Mouse (Mus musculus) urinary bladder, postnatal 14 days (tissue): ENCODE measurements around the gene Trim47.
A peak's percentile ranks its signal among the peaks of the same experiment; 100 is the strongest.
"Not testable (repeated sequence)": the region's sequence is repeated elsewhere in the genome, so short reads cannot be mapped to it uniquely, and the experiment has no call there.

ENCODE experiments used
- DNase-seq: peaks from one replicate; pipeline ENCODE4 v3.0.0; 2021; ENCODE audit warnings: low spot score

Trim47 gene

DNA sequence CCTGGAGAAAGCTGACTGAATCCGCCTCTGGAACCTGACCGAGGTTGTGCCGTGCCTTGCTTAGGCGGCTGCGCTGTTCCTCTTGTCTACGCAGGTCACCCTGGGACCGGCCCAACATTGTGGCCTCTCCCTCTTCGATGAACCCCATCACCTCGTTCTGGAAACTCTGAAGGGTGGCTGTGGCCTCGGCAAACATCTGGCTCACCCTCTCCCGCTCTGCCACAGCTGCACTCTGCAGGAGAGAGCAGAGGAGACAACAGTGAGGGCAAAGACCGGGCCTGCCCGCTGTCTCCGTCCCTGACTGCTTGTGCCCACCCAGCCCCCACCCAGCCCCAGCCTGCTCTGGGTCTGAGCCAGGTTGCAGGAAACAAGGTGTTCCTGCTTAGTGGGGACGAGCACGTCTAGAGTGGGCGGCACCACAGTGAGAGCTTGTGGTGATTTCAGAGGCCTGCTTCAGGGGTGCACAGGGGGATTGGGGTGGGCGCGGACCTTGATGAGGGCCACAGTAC lies 19.2 kb downstream of the Trim47 start:
- no peak for DNase-seq

- no peak for DNase-seq
Measured at GRCm38 (mm10) chr11:116106963-116107776, 19.8 kb downstream of the Trim47 start.

DNA sequence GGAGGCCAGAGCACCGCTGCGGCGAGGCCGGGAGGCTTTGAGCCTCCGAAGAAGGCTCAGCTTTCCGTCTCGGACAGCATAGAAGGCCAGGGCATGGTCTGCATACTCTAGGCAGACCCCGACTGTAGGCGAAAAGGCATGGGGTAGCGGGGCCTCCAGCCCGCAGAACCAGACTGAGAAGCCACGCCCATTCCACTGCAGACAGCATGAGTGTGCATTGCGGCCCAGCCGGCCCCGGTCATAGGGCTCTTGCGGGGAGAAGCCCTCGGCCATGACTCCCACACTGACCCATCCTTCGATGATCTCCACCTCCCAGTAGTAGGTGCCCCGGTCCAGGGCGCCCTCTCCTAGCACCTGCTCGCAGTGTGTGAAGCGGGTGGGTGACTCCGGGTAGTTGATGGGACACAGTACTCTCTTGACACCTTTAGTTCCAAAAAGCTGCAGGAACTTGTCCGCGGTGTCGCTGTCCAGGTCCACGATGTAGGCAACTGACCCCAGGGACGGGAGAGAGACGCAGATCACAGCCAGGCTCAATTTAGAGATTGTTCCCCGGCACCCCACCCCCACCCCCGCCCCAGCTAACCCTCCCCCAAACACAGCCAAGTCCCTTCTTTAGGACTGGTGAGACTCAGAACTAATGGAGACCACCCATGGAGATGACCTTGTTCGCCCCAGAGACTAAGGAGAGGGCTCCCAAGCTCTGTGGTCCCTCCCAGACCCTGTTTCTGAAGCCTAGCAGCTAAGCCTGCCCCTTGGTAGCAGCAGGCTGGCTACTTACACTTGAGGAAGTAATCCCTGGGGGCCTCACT lies 20.7 kb downstream of the Trim47 start:
- no peak for DNase-seq

- DNase-seq = no peak
Measured at GRCm38 (mm10) chr11:116105065-116105464, 21.9 kb downstream of the Trim47 start.

DNA sequence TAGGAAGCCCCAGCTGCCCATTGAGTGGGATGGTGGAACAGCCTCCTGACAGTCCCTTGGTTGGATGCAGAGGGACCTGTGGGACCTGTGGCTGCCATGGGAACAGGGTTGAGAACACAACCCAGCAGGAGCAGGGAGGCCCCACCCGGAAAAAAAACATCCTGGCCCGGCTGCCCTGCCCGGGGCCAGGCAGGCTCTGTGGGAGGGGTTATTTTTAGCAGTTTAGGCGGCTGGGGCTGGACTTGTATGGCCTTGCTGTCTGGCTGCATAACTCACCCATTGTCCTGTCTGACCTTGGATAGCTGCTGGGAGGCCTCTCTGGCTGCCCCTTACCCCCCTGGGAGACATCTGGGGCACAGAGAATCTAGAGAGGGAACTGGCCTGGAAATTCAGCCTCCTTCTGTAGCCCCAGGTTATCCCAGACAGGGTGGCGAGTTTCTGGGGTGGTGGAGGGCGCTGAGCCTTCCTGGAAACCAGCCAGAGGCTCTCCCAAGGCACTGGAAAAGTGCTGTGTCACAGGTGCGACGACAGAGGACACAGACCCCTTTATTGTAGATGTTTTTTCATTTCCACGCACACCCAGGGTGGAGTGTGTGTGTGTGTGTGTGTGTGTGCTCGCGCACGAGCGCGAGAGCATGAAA lies 22.9 kb downstream of the Trim47 start:
- peak; percentile 69 for DNase-seq

DNA sequence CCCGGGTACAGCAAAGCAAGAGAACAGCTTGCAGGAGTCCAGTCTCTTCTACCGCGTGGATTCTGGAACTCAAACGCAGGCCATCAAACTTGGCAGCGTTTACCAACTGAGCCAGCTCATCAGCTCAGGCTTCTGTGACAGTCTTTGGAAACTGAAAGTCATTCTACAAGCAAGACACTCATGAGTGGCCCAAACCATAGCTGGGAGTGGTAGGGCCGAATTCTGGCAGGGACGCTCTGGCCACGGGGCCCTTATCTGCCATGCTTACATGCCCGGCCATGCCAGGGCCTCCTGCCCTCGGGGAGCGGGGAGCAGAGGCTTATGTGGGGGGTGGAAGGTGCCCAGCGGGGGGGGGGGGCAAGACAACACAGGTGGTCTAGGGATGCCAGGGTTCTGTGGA lies 23.4 kb downstream of the Trim47 start:
- DNase-seq = no peak

DNA sequence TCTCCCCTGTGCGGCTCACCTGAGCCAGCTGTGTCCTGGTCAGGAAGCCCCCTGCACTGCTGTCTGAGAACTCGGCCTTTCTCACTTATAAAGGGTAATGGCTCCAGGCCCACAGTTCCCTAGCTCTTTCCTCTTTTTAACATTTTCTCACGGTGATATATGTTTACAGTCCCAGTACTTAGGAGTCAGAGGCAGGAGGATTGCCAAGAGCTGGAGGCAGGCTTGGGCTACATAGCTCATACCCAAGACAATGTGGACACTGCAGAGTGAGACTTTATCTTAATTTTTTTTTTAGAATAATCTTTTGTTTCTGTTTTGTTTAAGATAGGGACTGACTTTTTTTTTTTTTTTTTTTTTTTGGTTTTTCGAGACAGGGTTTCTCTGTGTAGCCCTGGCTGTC lies 24.5 kb downstream of the Trim47 start:
- no peak for DNase-seq

- peak; percentile 63 for DNase-seq
Measured at GRCm38 (mm10) chr11:116101931-116102381, 25.1 kb downstream of the Trim47 start.

DNA sequence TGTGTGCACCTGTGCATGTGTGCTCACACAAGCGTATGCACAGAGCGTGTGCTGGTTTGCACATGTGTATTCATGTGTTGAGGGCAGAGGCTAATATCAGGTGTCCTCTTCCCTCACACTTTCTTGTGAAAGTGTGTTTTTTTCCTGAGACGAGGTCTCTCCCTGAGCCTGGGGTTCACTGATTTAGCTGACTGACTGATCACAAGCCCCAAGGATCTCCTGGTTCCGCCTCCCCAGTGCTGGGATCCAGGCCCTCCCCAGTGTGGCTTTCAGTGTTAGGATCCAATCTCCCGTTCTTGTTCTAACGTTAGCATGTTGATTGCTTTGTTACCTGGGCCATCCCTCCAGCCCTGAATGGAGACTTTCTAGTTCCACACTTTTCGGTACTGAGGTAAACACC lies 26.2 kb downstream of the Trim47 start:
- no peak for DNase-seq

DNA sequence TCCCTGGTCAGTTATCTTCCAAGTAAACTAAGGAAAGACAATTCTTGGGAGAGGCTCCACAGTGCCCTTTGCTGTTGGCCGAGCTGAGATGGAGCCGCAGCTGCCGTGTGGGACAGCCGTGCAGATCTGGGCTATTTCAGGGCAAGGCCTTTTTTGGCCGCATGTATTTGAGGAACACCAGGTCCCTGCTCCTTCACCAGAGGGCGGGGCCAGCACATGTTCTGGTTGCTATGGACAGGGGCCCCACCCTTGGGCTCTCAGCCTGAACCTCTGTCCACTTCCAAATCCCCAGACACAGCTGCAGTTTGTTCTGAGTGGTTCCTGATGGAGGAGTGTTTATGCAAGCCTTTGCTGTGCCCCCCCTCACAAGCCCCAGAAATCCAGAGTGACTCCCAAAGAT lies 26.6 kb downstream of the Trim47 start:
- DNase-seq = peak; percentile 81

- no peak for DNase-seq
Measured at GRCm38 (mm10) chr11:116099462-116099861, 27.5 kb downstream of the Trim47 start.

DNA sequence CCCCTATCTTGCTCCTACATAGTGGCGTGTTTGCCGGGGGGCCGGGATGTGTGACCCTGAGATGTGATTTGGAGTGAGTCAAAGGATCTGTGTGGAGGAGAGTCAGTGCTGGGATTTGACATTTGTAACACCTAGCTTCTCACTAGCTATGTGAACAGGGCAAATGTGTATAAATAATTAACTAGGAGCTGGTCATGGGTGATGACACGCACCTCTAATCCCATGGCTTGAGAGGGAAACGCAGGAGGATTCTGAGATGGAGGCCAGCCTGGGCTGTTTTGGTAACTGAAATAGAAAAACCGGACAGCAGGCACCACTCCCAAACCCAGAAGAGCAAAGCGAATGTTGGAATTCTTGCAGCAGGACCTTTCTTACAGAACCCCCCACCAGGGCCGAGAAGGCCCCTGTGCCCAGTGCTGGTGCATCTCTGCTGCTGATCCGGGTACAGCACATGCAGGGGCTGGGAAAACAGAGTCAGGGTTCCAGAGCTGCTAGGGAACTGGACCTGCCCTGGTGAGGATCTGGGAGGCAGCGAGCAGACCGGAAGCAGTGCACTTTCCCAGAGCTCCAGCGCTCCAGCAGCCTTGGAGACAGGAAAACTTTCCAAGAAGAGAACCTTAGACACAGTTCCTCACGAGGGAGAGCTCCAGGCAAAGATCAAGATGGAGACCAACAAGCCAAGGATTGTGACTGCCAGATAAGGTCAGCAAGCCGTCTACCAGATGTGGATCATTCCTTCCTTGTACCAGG lies 28.1 kb downstream of the Trim47 start:
- DNase-seq = no peak

DNA sequence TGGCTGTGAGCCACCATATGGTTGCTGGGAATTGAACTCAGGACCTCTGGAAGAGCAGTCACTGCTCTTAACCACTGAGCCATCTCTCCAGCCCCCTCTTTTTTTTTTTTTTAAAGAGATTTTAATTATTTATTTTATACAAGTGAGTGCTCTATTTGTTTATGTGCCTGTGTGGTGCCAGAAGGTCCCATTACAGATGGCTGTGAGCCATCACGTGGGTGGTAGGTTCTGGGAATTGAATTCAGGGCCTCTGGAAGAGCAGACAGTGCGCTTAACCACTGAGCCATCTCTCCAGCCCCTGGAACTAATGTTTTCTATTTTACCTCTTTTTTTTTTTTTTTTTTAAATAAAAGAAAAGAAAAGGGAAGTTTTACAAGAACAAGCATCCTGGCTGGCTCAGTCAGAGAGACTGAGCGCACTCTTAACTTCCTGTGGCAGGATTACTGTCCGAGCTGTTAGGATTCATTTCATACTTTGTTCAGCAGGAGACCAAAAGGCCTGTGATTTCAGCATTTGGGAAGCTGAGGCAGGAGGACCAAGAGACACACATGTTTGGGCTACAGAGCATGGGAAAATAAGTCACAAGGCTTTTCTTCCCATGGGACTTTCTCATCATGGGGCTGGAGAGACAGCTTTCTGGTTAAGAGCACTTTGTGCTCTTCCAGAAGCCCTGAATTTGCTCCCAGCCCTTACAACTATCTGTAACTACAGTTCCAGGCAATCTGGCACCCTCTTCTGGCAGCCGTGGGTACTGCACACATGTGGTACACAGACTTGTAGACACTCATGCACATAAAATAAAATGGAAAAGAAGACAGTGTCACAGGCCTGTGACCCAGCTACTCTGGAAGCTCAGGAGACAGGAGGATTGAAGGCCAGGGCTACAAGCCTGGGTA lies 30.5 kb downstream of the Trim47 start:
- no peak for DNase-seq

GRCm38 (mm10) chr11:116095573-116095972 lies 31.4 kb downstream of the Trim47 start:
- DNase-seq = peak; percentile 65

DNA sequence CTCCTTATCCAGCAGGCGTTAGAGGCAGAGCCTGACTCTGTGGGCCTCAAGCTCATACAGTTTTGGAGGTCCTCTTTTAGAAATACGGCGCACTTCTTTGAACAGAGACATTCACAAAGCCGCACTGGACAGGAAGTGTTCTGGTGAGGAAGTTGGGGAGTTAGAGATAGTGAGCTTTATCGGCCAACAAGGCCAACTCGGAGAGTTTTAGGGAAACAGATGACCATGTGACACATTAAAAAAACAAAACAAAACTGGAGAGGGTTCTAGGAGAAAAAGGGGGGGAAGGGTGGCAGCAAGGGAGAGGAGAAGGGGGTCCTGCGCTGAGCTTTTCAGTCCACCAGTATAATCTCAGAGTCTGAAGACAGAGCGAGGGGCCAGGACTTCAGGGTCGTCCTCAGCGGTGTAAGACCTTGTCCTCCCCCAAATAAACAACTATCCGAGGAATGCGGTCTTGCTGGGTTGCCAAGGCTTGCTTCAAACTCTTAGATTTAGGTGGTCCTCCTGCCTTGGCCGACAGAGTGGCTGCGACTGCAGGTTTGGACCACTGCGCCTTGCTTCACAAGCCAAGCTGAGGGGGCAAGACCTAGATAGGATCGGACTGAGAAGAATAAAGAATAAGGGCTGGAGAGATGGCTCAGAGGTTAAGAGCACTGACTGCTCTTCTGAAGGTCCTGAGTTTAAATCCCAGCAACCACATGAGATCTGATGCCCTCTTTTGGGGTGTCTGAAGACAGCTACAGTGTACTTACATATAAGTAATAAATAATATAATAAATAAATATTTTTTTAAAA lies 33.0 kb downstream of the Trim47 start:
- DNase-seq = no peak

GRCm38 (mm10) chr11:116092959-116093358 lies 34.1 kb downstream of the Trim47 start:
- DNase-seq = not testable (repeated sequence)

GRCm38 (mm10) chr11:116091591-116091990 lies 35.4 kb downstream of the Trim47 start:
- no peak for DNase-seq

- DNase-seq = no peak
Measured at GRCm38 (mm10) chr11:116089545-116089944, 37.5 kb downstream of the Trim47 start.

- DNase-seq = no peak
Measured at GRCm38 (mm10) chr11:116088741-116089394, 38.1 kb downstream of the Trim47 start.
